Mouse (Mus musculus) forebrain, embryonic 15.5 days (tissue): ENCODE results near the gene Cd276. TPM values are rescaled to one million over a fixed set of nuclear protein-coding genes. Genes with fewer than 3 reads are reported as not detected.

ENCODE experiments used
- ATAC-seq: fragments of 200-750 bp; cut with Nextera tagmentation; replicated peaks from 2 replicates; pipeline ENCODE4 v1.8.0; 2017; ENCODE audit warnings: mild to moderate bottlenecking, moderate TSS enrichment, moderate library complexity
- H3K27ac ChIP-seq: fragments of 300-500 bp; sonication (generic); replicated peaks from 2 replicates; pipeline ENCODE4 v1.5.1; 2015; ENCODE audit warnings: mild to moderate bottlenecking, inconsistent platforms
- H3K27me3 ChIP-seq: fragments of 300-500 bp; sonication (generic); 2 replicates; pipeline ENCODE4 v1.6.1; 2015; ENCODE audit warnings: inconsistent platforms
- H3K36me3 ChIP-seq: fragments of 300-500 bp; sonication (generic); 2 replicates; pipeline ENCODE4 v1.6.1; 2015; ENCODE audit warnings: mild to moderate bottlenecking, inconsistent platforms
- H3K4me1 ChIP-seq: fragments of 300-500 bp; sonication (generic); 2 replicates; pipeline ENCODE4 v1.6.1; 2015; ENCODE audit warnings: inconsistent platforms
- H3K4me2 ChIP-seq: fragments of 300-500 bp; sonication (generic); replicated peaks from 2 replicates; pipeline ENCODE4 v1.6.1; 2015; ENCODE audit warnings: mild to moderate bottlenecking, inconsistent platforms
- H3K4me3 ChIP-seq: fragments of 300-500 bp; sonication (generic); 2 replicates; pipeline ENCODE4 v1.5.1; 2015; ENCODE audit warnings: mild to moderate bottlenecking, inconsistent platforms
- H3K9ac ChIP-seq: fragments of 300-500 bp; sonication (generic); replicated peaks from 2 replicates; pipeline ENCODE4 v1.6.1; 2015; ENCODE audit warnings: mild to moderate bottlenecking, inconsistent platforms
- H3K9me3 ChIP-seq: fragments of 300-500 bp; sonication (generic); 2 replicates; pipeline ENCODE4 v1.6.1; 2016; ENCODE audit warnings: inconsistent platforms
- WGBS: fragments of 180-500 bp; shearing (Covaris S2); methylation state at CpG from one replicate; pipeline ENCODE4 v1.1.7; 2015; ENCODE audit warnings: mixed read lengths; 5-methylcytosine and 5-hydroxymethylcytosine counted together
- polyA plus RNA-seq: library from polyadenylated mRNA; unstranded; fragments of >200 nt; fragmentation: Nextera tagmentation; extraction: Ambion mirVana; gene quantifications from 2 replicates; pipeline ENCODE4 v1.2.1, GENCODE M21; 2015

Cd276 gene
- polyA plus RNA-seq, 1 experiment from 2014 or later: 30.9 TPM

GRCm38 (mm10) chr9:58525108-58525507 lies 30.1 kb downstream of the Cd276 start:
- Histone ChIP-seq H3K9me3 (no peaks in the 10 kb centered on the region), H3K36me3 (peaks cover 29% of the 10 kb centered on the region)

GRCm38 (mm10) chr9:58521883-58522423 lies 33.3 kb downstream of the Cd276 start:
- 55% methylated on average over 4 of the region's 4 CpGs for WGBS
- Histone ChIP-seq H3K9me3 (no peaks in the 10 kb centered on the region), H3K4me1 (peaks cover 3% of the 10 kb centered on the region; the same call in 1 of the 2 replicates), H3K36me3 (peaks cover 24% of the 10 kb centered on the region), H3K27ac (no peak overlapping the region), H3K4me2 (no peak overlapping the region), H3K9ac (no peak overlapping the region), H3K4me3 (no peak overlapping the region), H3K27me3 (no peaks in the 10 kb centered on the region)
- ATAC-seq: no peak

More at GRCm38 (mm10) chr9:58525108-58525507, 30.1 kb downstream of the Cd276 start:
- Histone ChIP-seq H3K4me3 (no peak overlapping the region), H3K27me3 (no peaks in the 10 kb centered on the region), H3K27ac (no peak overlapping the region), H3K4me2 (no peak overlapping the region), H3K4me1 (peaks cover 3% of the 10 kb centered on the region; the same call in 1 of the 2 replicates), H3K9ac (no peak overlapping the region)
- WGBS: 91% methylated on average over 4 of the region's 4 CpGs
- no peak for ATAC-seq

GRCm38 (mm10) chr9:58520816-58521581 lies 34.2 kb downstream of the Cd276 start:
- Histone ChIP-seq H3K4me1 (peaks cover 3% of the 10 kb centered on the region; the same call in 1 of the 2 replicates), H3K9ac (no peak overlapping the region), H3K27me3 (no peaks in the 10 kb centered on the region), H3K4me3 (no peak overlapping the region), H3K27ac (no peak overlapping the region), H3K4me2 (no peak overlapping the region), H3K36me3 (peaks cover 18% of the 10 kb centered on the region), H3K9me3 (no peaks in the 10 kb centered on the region)
- 75% methylated on average over 5 of the region's 5 CpGs for WGBS
- ATAC-seq: no peak

GRCm38 (mm10) chr9:58519953-58520352 lies 35.3 kb downstream of the Cd276 start:
- H3K9ac ChIP-seq: no peak overlapping the region
- no peaks in the 10 kb centered on the region for H3K27me3 ChIP-seq
- no peak overlapping the region for H3K4me3 ChIP-seq
- H3K9me3 ChIP-seq: no peaks in the 10 kb centered on the region
- no peak overlapping the region for H3K4me2 ChIP-seq
- H3K27ac ChIP-seq: no peak overlapping the region
- ATAC-seq: no peak
- peaks cover 8% of the 10 kb centered on the region; the same call in 1 of the 2 replicates for H3K36me3 ChIP-seq
- peaks cover 3% of the 10 kb centered on the region; the same call in 1 of the 2 replicates for H3K4me1 ChIP-seq
- WGBS: 77% methylated on average over 3 of the region's 3 CpGs

GRCm38 (mm10) chr9:58517866-58518750 lies 37.1 kb downstream of the Cd276 start:
- WGBS: 40% methylated on average over 9 of the region's 9 CpGs
- Histone ChIP-seq H3K9ac (no peak overlapping the region), H3K4me2 (no peak overlapping the region), H3K9me3 (no peaks in the 10 kb centered on the region), H3K4me3 (no peak overlapping the region), H3K36me3 (no peaks in the 10 kb centered on the region), H3K4me1 (peaks cover 5% of the 10 kb centered on the region; the same call in 1 of the 2 replicates), H3K27me3 (no peaks in the 10 kb centered on the region), H3K27ac (no peak overlapping the region)
- ATAC-seq: no peak

GRCm38 (mm10) chr9:58516480-58516879 lies 38.8 kb downstream of the Cd276 start:
- 75% methylated on average over 3 of the region's 3 CpGs for WGBS

GRCm38 (mm10) chr9:58513749-58514148 lies 41.5 kb downstream of the Cd276 start:
- Histone ChIP-seq H3K4me2 (no peak overlapping the region), H3K27ac (0 out of 2 replicates have a peak overlapping the region, but pooled peaks have one; percentile 1), H3K9ac (no peak overlapping the region), H3K27me3 (no peaks in the 10 kb centered on the region), H3K4me1 (peaks cover 2% of the 10 kb centered on the region; the same call in 1 of the 2 replicates), H3K9me3 (no peaks in the 10 kb centered on the region), H3K4me3 (no peak overlapping the region), H3K36me3 (no peaks in the 10 kb centered on the region)
- no peak for ATAC-seq
- WGBS: 27% methylated on average over 5 of the region's 5 CpGs

More at GRCm38 (mm10) chr9:58516480-58516879, 38.8 kb downstream of the Cd276 start:
- Histone ChIP-seq H3K27ac (no peak overlapping the region), H3K4me1 (peaks cover 5% of the 10 kb centered on the region; the same call in 1 of the 2 replicates), H3K27me3 (no peaks in the 10 kb centered on the region), H3K4me3 (no peak overlapping the region), H3K9me3 (no peaks in the 10 kb centered on the region), H3K9ac (no peak overlapping the region), H3K36me3 (no peaks in the 10 kb centered on the region), H3K4me2 (no peak overlapping the region)
- ATAC-seq: no peak

GRCm38 (mm10) chr9:58510452-58510851 lies 44.8 kb downstream of the Cd276 start:
- WGBS: 89% methylated on average over 5 of the region's 5 CpGs
- Histone ChIP-seq H3K27ac (no peak overlapping the region), H3K9ac (no peak overlapping the region), H3K4me1 (peaks cover 2% of the 10 kb centered on the region; the same call in 1 of the 2 replicates), H3K9me3 (no peaks in the 10 kb centered on the region), H3K4me3 (no peak overlapping the region), H3K27me3 (no peaks in the 10 kb centered on the region), H3K36me3 (no peaks in the 10 kb centered on the region), H3K4me2 (no peak overlapping the region)
- ATAC-seq: no peak

- H3K27ac ChIP-seq: no peak overlapping the region
- no peak overlapping the region for H3K4me2 ChIP-seq
- H3K27me3 ChIP-seq: no peaks in the 10 kb centered on the region
- WGBS: 81% methylated on average over 8 of the region's 8 CpGs
- no peak overlapping the region for H3K4me3 ChIP-seq
- no peaks in the 10 kb centered on the region for H3K36me3 ChIP-seq
- no peak for ATAC-seq
- no peaks in the 10 kb centered on the region for H3K9me3 ChIP-seq
- no peak overlapping the region for H3K9ac ChIP-seq
- no peaks in the 10 kb centered on the region for H3K4me1 ChIP-seq
Observed at GRCm38 (mm10) chr9:58507216-58508005, 47.8 kb downstream of the Cd276 start.

GRCm38 (mm10) chr9:58500946-58501345 lies 54.3 kb downstream of the Cd276 start:
- Histone ChIP-seq H3K4me1 (peaks cover 8% of the 10 kb centered on the region), H3K9me3 (no peaks in the 10 kb centered on the region), H3K4me2 (no peak overlapping the region), H3K4me3 (no peak overlapping the region), H3K9ac (no peak overlapping the region), H3K27me3 (no peaks in the 10 kb centered on the region), H3K27ac (no peak overlapping the region), H3K36me3 (peaks cover 4% of the 10 kb centered on the region)
- no peak for ATAC-seq
- WGBS: 87% methylated on average over 5 of the region's 5 CpGs

GRCm38 (mm10) chr9:58497942-58498341 lies 57.3 kb downstream of the Cd276 start:
- H3K9me3 ChIP-seq: no peaks in the 10 kb centered on the region
- no peaks in the 10 kb centered on the region for H3K27me3 ChIP-seq

More at GRCm38 (mm10) chr9:58497942-58498341, 57.3 kb downstream of the Cd276 start:
- Histone ChIP-seq H3K4me1 (peaks cover 8% of the 10 kb centered on the region), H3K9ac (no peak overlapping the region), H3K4me2 (no peak overlapping the region), H3K4me3 (no peak overlapping the region), H3K27ac (no peak overlapping the region), H3K36me3 (peaks cover 4% of the 10 kb centered on the region)
- 76% methylated on average over 4 of the region's 4 CpGs for WGBS
- ATAC-seq: no peak
